Mouse (Mus musculus): ENCODE data around the gene Nupl1.

- TF ChIP-seq CTCF (IDR thresholded peaks at IDR 0.05; ENCODE audit: low read depth), result no peak
- no peak for TF ChIP-seq EP300 (optimal IDR thresholded peaks at IDR 0.05)
Measured at GRCm38 (mm10) chr14:60148893-60149292, 102.3 kb downstream of the Nupl1 start.

All from stomach, postnatal 0 days (tissue).